Mouse (Mus musculus) cerebellum, adult 9-11 months (tissue): Measurements from ENCODE around the gene Gas2l1.
"Not testable (repeated sequence)": the region's sequence is repeated elsewhere in the genome, so short reads cannot be mapped to it uniquely, and the experiment has no call there.

ENCODE experiments used
- DNase-seq: peaks from one replicate; pipeline ENCODE4 v3.0.0; 2022

Gas2l1 gene

GRCm38 (mm10) chr11:5065056-5065821 lies at the start of gene Gas2l1:
Gene Gas2l1, minus strand, starts transcription at chr11:5065327.
- DNase-seq = peak; percentile 85

GRCm38 (mm10) chr11:5113645-5114044 lies 48.5 kb upstream of the Gas2l1 start:
- no peak for DNase-seq

- DNase-seq = no peak
Measured at GRCm38 (mm10) chr11:5109441-5109840, 44.3 kb upstream of the Gas2l1 start.

- no peak for DNase-seq
Measured at GRCm38 (mm10) chr11:5103986-5104509, 38.9 kb upstream of the Gas2l1 start.

- no peak for DNase-seq
Measured at GRCm38 (mm10) chr11:5102384-5102783, 37.3 kb upstream of the Gas2l1 start.

- peak; percentile 34 for DNase-seq
Measured at GRCm38 (mm10) chr11:5101641-5102040, 36.5 kb upstream of the Gas2l1 start.

GRCm38 (mm10) chr11:5100801-5101200 lies 35.7 kb upstream of the Gas2l1 start:
- peak; percentile 52 for DNase-seq

GRCm38 (mm10) chr11:5100283-5100682 lies 35.2 kb upstream of the Gas2l1 start:
- peak; percentile 43 for DNase-seq

- DNase-seq = peak; percentile 82
Measured at GRCm38 (mm10) chr11:5099576-5100183, 34.6 kb upstream of the Gas2l1 start.

GRCm38 (mm10) chr11:5098736-5099542 lies 33.8 kb upstream of the Gas2l1 start, which contains the start of the genes Rhbdd3 and Ewsr1:
Gene Rhbdd3, plus strand, starts transcription at chr11:5098926.
Gene Ewsr1, minus strand, starts transcription at chr11:5099266.
- DNase-seq = peak; percentile 97

GRCm38 (mm10) chr11:5098035-5098735 lies 33.1 kb upstream of the Gas2l1 start:
- peak; percentile 69 for DNase-seq

GRCm38 (mm10) chr11:5096480-5097020 lies 31.4 kb upstream of the Gas2l1 start:
- DNase-seq = no peak

- no peak for DNase-seq
Measured at GRCm38 (mm10) chr11:5095877-5096276, 30.8 kb upstream of the Gas2l1 start.

- no peak for DNase-seq
Measured at GRCm38 (mm10) chr11:5091706-5092105, 26.6 kb upstream of the Gas2l1 start.

- DNase-seq = no peak
Measured at GRCm38 (mm10) chr11:5089147-5089546, 24.0 kb upstream of the Gas2l1 start.

- DNase-seq = not testable (repeated sequence)
Measured at GRCm38 (mm10) chr11:5076843-5077242, 11.7 kb upstream of the Gas2l1 start.

- no peak for DNase-seq
Measured at GRCm38 (mm10) chr11:5075760-5076159, 10.6 kb upstream of the Gas2l1 start.

GRCm38 (mm10) chr11:5074882-5075281 lies 9.8 kb upstream of the Gas2l1 start:
- no peak for DNase-seq

GRCm38 (mm10) chr11:5068126-5068971 lies 3.2 kb upstream of the Gas2l1 start:
- no peak for DNase-seq

GRCm38 (mm10) chr11:5067063-5067462 lies 1.9 kb upstream of the Gas2l1 start:
- DNase-seq = no peak
